Mouse (Mus musculus): ENCODE measurements at regions not wholly inside any gene's neighbourhood (a gene's known extent, or its start where the extent isn't known, plus 50 kb on each side); places are given as distances from the start of the nearest gene placed in this dataset.
A peak's percentile ranks its signal among the peaks of the same experiment; 100 is the strongest.

- Histone ChIP-seq H3K27me3 (ENCODE audit: control insufficient read depth, insufficient read depth, insufficient read length) (no peaks in the 10 kb centered on the region), H3K4me2 (ENCODE audit: low read depth) (no peak overlapping the region), H3K36me3 (ENCODE audit: control insufficient read depth, insufficient read depth) (no peaks in the 10 kb centered on the region), H3K4me3 (no peak overlapping the region), H3K79me2 (ENCODE audit: control insufficient read depth, insufficient read depth) (no peaks in the 10 kb centered on the region), H3ac (ENCODE audit: control insufficient read depth, insufficient read length) (no peak overlapping the region)
- TF ChIP-seq TCF3 (IDR thresholded peaks at IDR 0.05; ENCODE audit: insufficient read length, low read depth) (no peak), MYOG (IDR thresholded peaks at IDR 0.05; ENCODE audit: control insufficient read depth in 1 of 3, insufficient read depth in 1 of 3, insufficient read length in 2 of 3, low read depth in 2 of 3) (peak in 2 of 3 experiments; percentile 19 to 22)
These were observed 508.6 kb upstream of the Plxna2 start for GRCm38 (mm10) chr1:194109172-194110071.

- H3K27me3 ChIP-seq (ENCODE audit: control insufficient read depth, insufficient read depth, insufficient read length), result no peaks in the 10 kb centered on the region
- no peaks in the 10 kb centered on the region for H3K79me2 ChIP-seq (ENCODE audit: control insufficient read depth, insufficient read depth)
- no peak overlapping the region for H3K4me3 ChIP-seq
- no peaks in the 10 kb centered on the region for H3K36me3 ChIP-seq (ENCODE audit: control insufficient read depth, insufficient read depth)
- H3ac ChIP-seq (ENCODE audit: control insufficient read depth, insufficient read length), result no peak overlapping the region
- no peak overlapping the region for H3K4me2 ChIP-seq (ENCODE audit: low read depth)
- TF ChIP-seq MYOD1 (IDR thresholded peaks at IDR 0.05; ENCODE audit: control insufficient read depth in 1 of 3, insufficient read length in 2 of 3, low read depth in 2 of 3) (no peak), POLR2A (IDR thresholded peaks at IDR 0.05; ENCODE audit: insufficient read length, low read depth) (no peak)
These were observed 509.9 kb upstream of the Plxna2 start for GRCm38 (mm10) chr1:194108132-194108531.

GRCm38 (mm10) chr1:194107271-194107938 lies 510.6 kb upstream of the Plxna2 start:
- H3K27me3 ChIP-seq (ENCODE audit: control insufficient read depth, insufficient read depth, insufficient read length), result no peaks in the 10 kb centered on the region
- TF ChIP-seq REST (IDR thresholded peaks at IDR 0.05; ENCODE audit: insufficient read depth, insufficient read length) (no peak), MYOG (IDR thresholded peaks at IDR 0.05; ENCODE audit: control insufficient read depth in 1 of 3, insufficient read depth in 1 of 3, insufficient read length in 2 of 3, low read depth in 2 of 3) (no peak), POLR2AphosphoS2 (IDR thresholded peaks at IDR 0.05; ENCODE audit: insufficient read length, low read depth) (no peak), E2F4 (IDR thresholded peaks at IDR 0.05; ENCODE audit: insufficient read depth) (no peak), SRF (IDR thresholded peaks at IDR 0.05; ENCODE audit: control insufficient read depth, insufficient read length, low read depth) (no peak), CEBPB (IDR thresholded peaks at IDR 0.05; ENCODE audit: insufficient read depth, poor library complexity, severe bottlenecking) (no peak), POLR2A (IDR thresholded peaks at IDR 0.05; ENCODE audit: insufficient read length, low read depth) (no peak), TCF12 (IDR thresholded peaks at IDR 0.05; ENCODE audit: insufficient read depth, poor library complexity, severe bottlenecking) (no peak), MYOD1 (IDR thresholded peaks at IDR 0.05; ENCODE audit: control insufficient read depth in 1 of 3, insufficient read length in 2 of 3, low read depth in 2 of 3) (no peak), USF1 (IDR thresholded peaks at IDR 0.05; ENCODE audit: low read depth) (no peak), MAX (IDR thresholded peaks at IDR 0.05; ENCODE audit: low read depth) (no peak), TCF3 (IDR thresholded peaks at IDR 0.05; ENCODE audit: insufficient read length, low read depth) (no peak)
- no peak overlapping the region for H3K4me3 ChIP-seq
- H3K4me2 ChIP-seq (ENCODE audit: low read depth), result no peak overlapping the region
- no peaks in the 10 kb centered on the region for H3K79me2 ChIP-seq (ENCODE audit: control insufficient read depth, insufficient read depth)
- no peaks in the 10 kb centered on the region for H3K36me3 ChIP-seq (ENCODE audit: control insufficient read depth, insufficient read depth)
- H3ac ChIP-seq (ENCODE audit: control insufficient read depth, insufficient read length), result no peak overlapping the region

- H3K36me3 ChIP-seq (ENCODE audit: control insufficient read depth, insufficient read depth), result no peaks in the 10 kb centered on the region
- H3K79me2 ChIP-seq (ENCODE audit: control insufficient read depth, insufficient read depth), result no peaks in the 10 kb centered on the region
- H3K4me2 ChIP-seq (ENCODE audit: low read depth), result no peak overlapping the region
- no peak overlapping the region for H3ac ChIP-seq (ENCODE audit: control insufficient read depth, insufficient read length)
- H3K27me3 ChIP-seq (ENCODE audit: control insufficient read depth, insufficient read depth, insufficient read length), result no peaks in the 10 kb centered on the region
- TF ChIP-seq MYOD1 (IDR thresholded peaks at IDR 0.05; ENCODE audit: control insufficient read depth in 1 of 3, insufficient read length in 2 of 3, low read depth in 2 of 3) (no peak), MYOG (IDR thresholded peaks at IDR 0.05; ENCODE audit: control insufficient read depth in 1 of 3, insufficient read depth in 1 of 3, insufficient read length in 2 of 3, low read depth in 2 of 3) (no peak), REST (IDR thresholded peaks at IDR 0.05; ENCODE audit: insufficient read depth, insufficient read length) (no peak), USF1 (IDR thresholded peaks at IDR 0.05; ENCODE audit: low read depth) (no peak), TCF12 (IDR thresholded peaks at IDR 0.05; ENCODE audit: insufficient read depth, poor library complexity, severe bottlenecking) (no peak), E2F4 (IDR thresholded peaks at IDR 0.05; ENCODE audit: insufficient read depth) (no peak), POLR2AphosphoS2 (IDR thresholded peaks at IDR 0.05; ENCODE audit: insufficient read length, low read depth) (no peak), CEBPB (IDR thresholded peaks at IDR 0.05; ENCODE audit: insufficient read depth, poor library complexity, severe bottlenecking) (no peak), TCF3 (IDR thresholded peaks at IDR 0.05; ENCODE audit: insufficient read length, low read depth) (no peak), POLR2A (IDR thresholded peaks at IDR 0.05; ENCODE audit: insufficient read length, low read depth) (no peak), SRF (IDR thresholded peaks at IDR 0.05; ENCODE audit: control insufficient read depth, insufficient read length, low read depth) (no peak), MAX (IDR thresholded peaks at IDR 0.05; ENCODE audit: low read depth) (no peak)
- H3K4me3 ChIP-seq, result no peak overlapping the region
These were observed 528.0 kb upstream of the Plxna2 start for GRCm38 (mm10) chr1:194089918-194090548.

Data from myocyte (in vitro differentiated cells).